Mouse (Mus musculus) retina, adult 2 months (tissue): ENCODE measurements around the gene Iqsec2.

ENCODE experiments used
- DNase-seq: peaks from one replicate; pipeline ENCODE4 v3.0.0-alpha.2; 2012; ENCODE audit warnings: low read depth, low spot score

Iqsec2 gene

GRCm38 (mm10) chrX:152143941-152144741 lies at the start of gene Iqsec2:
TSS of gene Iqsec2 (plus strand) at chrX:152144268.
- no peak for DNase-seq

DNA sequence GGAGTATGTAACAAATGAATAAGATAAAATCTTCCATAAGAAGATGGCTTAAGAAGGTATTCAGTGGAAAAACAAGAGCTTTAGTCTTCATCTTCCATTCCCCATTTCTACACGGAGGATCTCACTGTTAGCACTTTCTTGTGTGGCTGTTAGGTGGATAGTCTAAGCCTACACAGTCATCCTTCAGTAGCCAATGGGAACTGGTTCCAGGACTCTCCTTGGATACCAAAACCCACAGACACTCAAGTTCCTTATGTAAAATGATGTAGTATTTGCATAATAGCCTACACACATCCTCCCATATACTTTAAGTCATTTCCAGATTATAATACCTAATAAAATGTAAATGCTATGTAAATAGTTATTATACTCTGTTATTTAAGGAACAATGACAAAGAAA lies 46.5 kb upstream of the Iqsec2 start:
- DNase-seq: no peak

- DNase-seq: no peak
Measured at GRCm38 (mm10) chrX:152121687-152122086, 22.4 kb upstream of the Iqsec2 start.

DNA sequence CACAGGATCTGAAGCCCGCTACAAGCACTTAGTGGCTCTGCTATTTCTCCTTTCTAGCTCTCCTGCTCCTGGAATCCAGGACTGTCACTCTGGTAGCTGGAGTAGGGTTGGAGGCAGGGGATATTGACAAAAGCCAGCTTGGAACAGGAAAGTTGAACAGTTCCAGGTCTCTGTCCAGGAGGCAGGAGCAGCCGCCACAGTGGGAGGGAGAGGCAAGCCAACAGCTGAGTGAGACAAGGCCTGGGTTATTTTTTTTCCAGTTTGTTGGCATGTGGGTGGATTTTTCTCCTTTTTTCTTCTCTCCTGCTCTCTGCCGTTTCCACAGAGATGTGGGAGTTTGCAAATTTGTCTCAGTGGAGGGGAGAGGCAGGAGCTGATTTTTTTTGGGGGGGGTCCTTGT lies 13.3 kb upstream of the Iqsec2 start:
- DNase-seq: no peak

- no peak for DNase-seq
Measured at GRCm38 (mm10) chrX:152132029-152132428, 12.0 kb upstream of the Iqsec2 start.

DNA sequence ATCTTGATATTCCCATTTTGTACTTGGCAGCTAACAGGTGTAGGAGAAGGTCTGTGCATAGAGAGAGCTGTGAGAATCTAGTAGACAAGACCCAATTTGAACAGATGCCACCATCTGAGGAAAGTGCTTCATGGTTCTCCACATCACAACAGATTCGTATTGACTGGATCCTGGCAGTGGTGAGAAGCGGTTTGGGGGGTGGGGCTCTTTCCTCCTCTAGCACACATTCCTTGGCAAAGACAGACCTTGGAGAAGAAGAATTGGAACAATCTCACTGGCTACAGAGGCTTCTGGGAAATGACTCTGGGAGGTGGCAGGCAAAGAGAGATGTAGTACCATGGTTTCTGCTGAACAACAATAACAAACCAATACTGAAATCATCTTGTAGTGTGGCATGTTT lies 8.9 kb upstream of the Iqsec2 start:
- no peak for DNase-seq

DNA sequence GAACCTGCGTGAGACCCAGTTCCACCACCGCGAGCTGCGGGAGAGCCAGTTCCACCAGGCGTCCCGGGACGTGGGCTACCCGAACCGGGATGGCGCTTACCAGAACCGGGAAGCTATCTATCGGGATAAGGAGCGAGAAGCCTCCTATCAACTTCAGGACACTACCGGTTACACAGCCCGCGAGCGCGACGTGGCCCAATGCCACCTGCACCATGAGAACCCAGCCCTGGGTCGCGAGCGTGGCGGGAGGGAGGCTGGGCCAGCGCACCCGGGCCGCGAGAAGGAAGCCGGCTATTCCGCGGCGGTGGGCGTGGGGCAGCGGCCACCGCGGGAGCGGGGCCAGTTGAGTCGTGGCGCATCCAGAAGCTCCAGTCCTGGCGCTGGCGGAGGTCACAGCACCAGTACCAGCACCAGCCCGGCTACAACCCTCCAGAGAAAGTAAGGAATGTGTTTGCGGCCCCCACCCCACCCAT lies 710 bp downstream of the Iqsec2 start:
- no peak for DNase-seq

DNA sequence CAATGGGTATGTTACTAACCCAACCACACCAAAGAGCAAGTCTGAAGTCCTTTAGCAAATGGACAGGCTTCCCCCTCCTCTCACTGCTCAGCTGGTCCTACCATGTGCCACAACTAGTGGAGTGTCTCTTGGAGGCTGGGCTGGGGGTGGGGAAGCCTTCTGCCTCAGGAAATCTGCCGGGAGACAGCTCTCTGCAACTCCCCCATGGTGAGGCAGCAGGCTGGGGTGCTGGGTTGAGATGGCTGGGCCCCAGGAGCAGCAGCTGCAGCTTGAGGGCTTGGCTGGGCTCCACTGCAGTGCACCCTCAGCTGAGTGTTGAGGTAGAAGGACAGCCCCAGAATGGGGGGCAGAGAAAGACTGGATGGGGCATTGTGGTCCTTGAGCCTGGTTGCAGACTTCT lies 2.1 kb downstream of the Iqsec2 start:
- DNase-seq: no peak

DNA sequence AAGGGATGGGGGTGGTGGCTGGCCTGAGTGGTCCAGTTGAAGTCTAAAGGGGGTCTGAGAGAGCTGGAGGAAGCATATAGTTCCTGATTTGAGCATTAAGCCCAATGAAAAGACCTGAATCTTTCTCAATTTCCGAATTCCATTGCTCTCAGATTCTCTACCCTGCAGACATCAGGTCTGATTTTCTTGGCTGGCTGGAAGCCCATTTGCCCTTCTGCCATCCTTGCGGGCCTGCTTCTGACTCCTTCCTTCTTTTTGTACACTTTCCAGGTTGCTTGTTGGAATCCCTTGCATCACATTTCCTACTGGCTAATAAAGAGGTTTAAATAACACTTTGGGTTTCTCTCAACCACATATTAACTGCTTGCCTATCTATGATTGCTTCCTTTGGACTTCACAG lies 2.6 kb downstream of the Iqsec2 start:
- DNase-seq: no peak

GRCm38 (mm10) chrX:152147451-152148116 lies 3.5 kb downstream of the Iqsec2 start:
- peak; percentile 13 for DNase-seq

GRCm38 (mm10) chrX:152148706-152149105 lies 4.6 kb downstream of the Iqsec2 start:
- DNase-seq: no peak

DNA sequence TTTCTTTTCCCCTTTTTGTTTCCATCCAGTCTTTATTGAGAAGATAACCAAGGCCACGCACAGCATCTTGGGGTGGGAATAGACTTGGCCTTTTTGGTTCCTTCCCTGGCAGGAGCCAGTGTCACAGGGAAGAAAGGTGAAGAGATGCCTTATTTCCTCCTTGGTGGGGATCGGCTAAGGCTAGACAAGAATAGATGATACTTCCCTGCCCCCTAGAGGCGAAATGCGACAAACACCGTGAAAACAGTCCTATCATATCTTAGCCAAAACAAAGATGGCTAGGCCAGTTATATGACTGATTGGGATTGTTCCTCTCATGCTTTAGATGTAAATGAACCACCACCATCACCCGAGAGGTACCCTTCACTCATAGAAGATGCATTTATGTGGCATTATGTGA lies 7.6 kb downstream of the Iqsec2 start:
- DNase-seq: peak; percentile 16

DNA sequence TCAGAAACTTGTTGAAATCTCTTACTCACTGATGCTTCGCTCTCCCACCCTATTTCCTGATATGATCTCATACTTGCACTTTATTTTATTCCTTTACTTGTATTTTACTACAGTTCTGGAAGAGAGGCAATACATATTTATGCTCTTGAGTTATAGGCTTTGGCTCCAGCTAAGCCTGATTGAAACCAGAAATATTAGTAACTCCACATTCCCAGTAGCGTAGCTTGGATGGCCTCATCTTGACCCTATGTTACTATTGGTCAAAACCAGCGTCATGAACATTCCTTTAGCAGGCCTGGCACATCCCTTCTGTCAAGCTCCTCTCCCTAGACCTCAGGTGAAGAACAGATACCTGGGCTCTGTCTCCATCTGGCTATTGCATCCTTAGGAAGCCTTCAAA lies 14.2 kb downstream of the Iqsec2 start:
- no peak for DNase-seq

DNA sequence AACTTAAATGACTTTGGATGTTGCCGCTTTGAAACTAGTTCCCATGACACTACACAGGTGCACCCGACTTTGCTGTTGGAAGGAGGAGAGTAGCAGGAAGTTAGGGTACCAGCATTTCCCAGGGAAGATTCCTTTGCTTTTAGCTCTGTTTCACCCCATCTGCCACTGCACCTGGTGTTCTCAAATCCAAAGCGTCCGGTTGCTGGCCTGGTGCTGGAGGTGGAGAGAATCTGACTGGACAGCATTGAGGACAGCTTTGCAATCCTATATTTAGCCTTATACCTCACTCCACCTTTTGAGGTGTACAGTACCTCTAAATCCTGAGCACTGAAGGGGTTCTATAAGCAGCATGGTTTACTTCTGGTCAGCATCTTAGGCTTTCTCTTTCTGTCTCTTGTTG lies 17.3 kb downstream of the Iqsec2 start:
- no peak for DNase-seq

DNA sequence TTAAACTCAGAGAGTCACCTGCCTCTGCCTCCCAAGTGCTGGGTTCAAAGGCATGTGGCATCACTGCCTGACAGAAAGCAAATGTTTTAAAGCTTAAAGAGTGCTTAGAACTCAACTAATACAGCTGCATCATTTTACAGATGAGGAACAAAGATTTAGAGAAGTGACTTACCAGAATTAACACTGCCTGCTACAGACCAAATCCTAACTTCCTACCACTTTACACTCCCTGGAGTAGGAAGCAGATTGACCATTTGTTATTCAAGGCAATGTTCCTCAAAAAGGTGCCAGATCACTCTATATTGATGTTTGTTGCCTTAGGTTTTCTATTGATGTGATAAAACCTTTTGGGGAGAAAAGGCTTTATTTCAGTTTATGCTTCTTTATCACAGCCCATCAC lies 20.0 kb downstream of the Iqsec2 start:
- DNase-seq: no peak

GRCm38 (mm10) chrX:152166161-152166560 lies 22.1 kb downstream of the Iqsec2 start:
- DNase-seq: no peak

- DNase-seq: no peak
Measured at GRCm38 (mm10) chrX:152168521-152168920, 24.5 kb downstream of the Iqsec2 start.

- DNase-seq: no peak
Measured at GRCm38 (mm10) chrX:152171041-152172026, 27.3 kb downstream of the Iqsec2 start.

DNA sequence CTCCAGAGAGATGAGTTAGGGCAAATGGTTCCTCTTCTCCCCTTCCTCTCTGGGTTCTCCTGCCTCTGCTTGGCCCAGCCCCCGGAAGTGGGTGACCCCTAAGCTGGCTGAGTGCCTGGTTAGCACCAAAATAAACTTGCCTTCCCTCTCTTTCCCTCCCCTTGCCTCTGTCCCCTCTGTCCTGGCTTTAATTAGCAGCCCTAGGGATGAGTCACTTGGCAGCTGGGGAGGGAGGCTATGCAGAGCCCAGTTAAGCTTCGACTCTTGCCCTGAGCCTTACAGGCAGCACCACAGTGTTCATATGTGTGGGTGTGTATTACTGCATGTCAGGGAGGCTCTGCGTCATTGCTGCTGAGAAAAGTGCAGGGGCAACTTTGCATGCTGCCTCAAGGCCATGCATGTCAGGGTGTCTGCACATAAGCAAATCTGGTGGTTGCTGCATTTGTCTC lies 28.4 kb downstream of the Iqsec2 start:
- DNase-seq: no peak

- no peak for DNase-seq
Measured at GRCm38 (mm10) chrX:152175284-152175683, 31.2 kb downstream of the Iqsec2 start.

- DNase-seq: no peak
Measured at GRCm38 (mm10) chrX:152177897-152178296, 33.8 kb downstream of the Iqsec2 start.
